Mouse (Mus musculus) testis, adult 2 months (tissue): ENCODE data around the gene Vrk3.

Experiments
- CTCF ChIP-seq: fragments of 200-500 bp; IDR thresholded peaks from 2 replicates; pipeline ENCODE4 v1.5.1; 2012; ENCODE audit warnings: low read depth, mild to moderate bottlenecking, inconsistent platforms, low read length, moderate library complexity; ENCODE audit not compliant: control insufficient read depth, insufficient read depth, insufficient replicate concordance
- POLR2A ChIP-seq: fragments of 200-500 bp; IDR thresholded peaks from 2 replicates; pipeline ENCODE4 v1.6.1; 2012; ENCODE audit warnings: low read depth, mild to moderate bottlenecking, inconsistent platforms, low read length, moderate library complexity; ENCODE audit not compliant: control insufficient read depth

- TF ChIP-seq CTCF (no peak), POLR2A (no peak)
Observed at GRCm38 (mm10) chr7:44818164-44818563, 70.0 kb downstream of the Vrk3 start.
